Mouse (Mus musculus): ENCODE measurements around the gene Mrps10. TPM values are rescaled to one million over a fixed set of nuclear protein-coding genes. Genes with fewer than 3 reads are reported as not detected.

The Mrps10 gene
- polyA plus RNA-seq, 1 experiment from 2014 or later: 83.8 TPM

GRCm38 (mm10) chr17:47333409-47333808 lies 35.3 kb upstream of the Mrps10 start:
- Histone ChIP-seq H3K27me3 (ENCODE audit: low read depth, poor library complexity, severe bottlenecking) (peaks cover 17% of the 10 kb centered on the region), H3K9me3 (replicated peaks) (no peaks in the 10 kb centered on the region), H3K4me3 (no peak overlapping the region), H3K4me1 (no peaks in the 10 kb centered on the region; the same call in 1 of the 2 replicates), H3K36me3 (peaks cover 54% of the 10 kb centered on the region), H3K27ac (replicated peaks) (no peak overlapping the region)
- WGBS: 24% methylated on average over 2 of the region's 2 CpGs
- no peak for DNase-seq (ENCODE audit: low spot score)

DNA sequence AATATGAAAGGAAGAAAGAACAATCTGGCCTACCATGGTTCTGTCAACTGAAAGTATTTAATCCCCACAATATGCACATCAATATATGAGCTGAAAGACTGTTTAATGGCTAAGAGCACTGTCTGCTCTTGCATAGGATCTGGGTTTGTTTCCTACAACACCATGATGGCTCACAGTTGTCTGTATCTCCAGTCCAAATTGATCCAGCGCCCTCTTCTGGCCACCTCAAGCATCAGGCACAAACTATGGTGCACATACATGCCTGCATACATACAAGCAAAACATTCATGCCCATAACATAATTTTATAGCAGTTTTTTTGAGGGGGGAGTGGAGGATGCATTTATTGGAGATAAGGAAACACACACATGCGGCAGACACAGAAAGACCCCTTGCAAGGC lies 25.6 kb upstream of the Mrps10 start:
- peaks cover 15% of the 10 kb centered on the region for H3K9me3 ChIP-seq (replicated peaks)
- H3K27ac ChIP-seq (replicated peaks): no peak overlapping the region
- WGBS: 84% methylated on average over 2 of the region's 2 CpGs
- no peak overlapping the region for H3K4me3 ChIP-seq
- no peaks in the 10 kb centered on the region for H3K4me1 ChIP-seq
- H3K27me3 ChIP-seq (ENCODE audit: low read depth, poor library complexity, severe bottlenecking): no peaks in the 10 kb centered on the region
- peaks cover 91% of the 10 kb centered on the region for H3K36me3 ChIP-seq
- DNase-seq (ENCODE audit: low spot score): no peak

DNA sequence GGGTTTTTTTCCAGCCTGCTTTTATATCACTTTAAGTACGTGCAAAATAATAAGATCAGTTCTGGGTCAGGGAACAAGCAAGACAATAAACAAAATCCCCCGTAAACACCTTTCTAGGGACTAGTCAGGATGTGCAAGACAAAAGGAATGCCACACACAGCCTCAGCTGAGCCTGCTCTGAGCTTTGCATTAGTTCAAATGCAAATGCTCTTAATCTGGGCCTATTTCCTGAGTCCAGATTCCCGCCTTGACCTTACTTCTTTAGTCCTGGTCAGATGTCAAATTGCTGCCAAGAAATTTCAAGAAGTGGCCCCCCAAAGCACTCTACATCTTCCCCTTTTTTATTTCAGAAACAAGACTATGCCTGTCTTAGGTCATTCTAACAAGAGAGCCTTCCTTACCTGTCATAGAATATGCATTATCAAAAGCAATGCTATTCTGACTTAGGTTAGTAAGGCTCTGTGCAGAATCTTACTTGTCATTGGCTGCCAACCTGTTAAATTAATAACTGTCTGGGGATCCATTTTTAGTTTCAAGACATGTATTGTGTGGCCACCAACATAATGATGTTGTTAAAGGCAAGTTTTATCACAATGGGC lies 18.9 kb upstream of the Mrps10 start:
- no peak for DNase-seq (ENCODE audit: low spot score)
- H3K4me3 ChIP-seq: no peak overlapping the region
- peaks cover 37% of the 10 kb centered on the region for H3K9me3 ChIP-seq (replicated peaks)
- no peaks in the 10 kb centered on the region for H3K4me1 ChIP-seq
- no peaks in the 10 kb centered on the region for H3K27me3 ChIP-seq (ENCODE audit: low read depth, poor library complexity, severe bottlenecking)
- peaks cover 95% of the 10 kb centered on the region for H3K36me3 ChIP-seq
- no peak overlapping the region for H3K27ac ChIP-seq (replicated peaks)
- 78% methylated on average over 3 of the region's 3 CpGs for WGBS

GRCm38 (mm10) chr17:47359964-47360363 lies 8.7 kb upstream of the Mrps10 start:
- WGBS: 49% methylated on average over 6 of the region's 6 CpGs
- Histone ChIP-seq H3K27me3 (ENCODE audit: low read depth, poor library complexity, severe bottlenecking) (peaks cover 7% of the 10 kb centered on the region; the same call in 1 of the 2 replicates), H3K9me3 (replicated peaks) (no peaks in the 10 kb centered on the region), H3K36me3 (peaks cover 49% of the 10 kb centered on the region), H3K4me1 (no peaks in the 10 kb centered on the region), H3K4me3 (no peak overlapping the region), H3K27ac (replicated peaks) (no peak overlapping the region)
- DNase-seq (ENCODE audit: low spot score): peak; percentile 34

DNA sequence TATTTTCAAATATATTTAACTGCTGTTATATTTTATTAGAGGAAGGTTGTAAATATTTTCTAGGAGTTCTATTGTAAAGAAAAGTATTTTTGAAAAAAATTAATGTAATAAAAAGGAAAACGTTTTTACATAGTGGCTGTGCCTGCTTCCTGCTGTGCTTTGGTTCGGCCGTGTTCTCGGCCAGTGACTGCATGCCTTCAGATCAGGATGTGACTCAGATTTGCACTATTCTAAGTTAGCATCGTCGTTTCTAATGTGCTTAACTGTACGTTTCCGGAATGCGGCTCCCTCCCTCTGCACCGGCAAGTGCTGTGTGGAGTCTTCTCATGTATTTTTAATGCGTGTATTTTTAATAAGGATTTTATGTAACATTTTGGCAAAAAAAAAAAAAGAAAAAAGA lies 7.3 kb upstream of the Mrps10 start:
- H3K9me3 ChIP-seq (replicated peaks): no peaks in the 10 kb centered on the region
- DNase-seq (ENCODE audit: low spot score): no peak
- H3K27ac ChIP-seq (replicated peaks): no peak overlapping the region
- peaks cover 36% of the 10 kb centered on the region for H3K36me3 ChIP-seq
- peaks cover 20% of the 10 kb centered on the region for H3K27me3 ChIP-seq (ENCODE audit: low read depth, poor library complexity, severe bottlenecking)
- WGBS: 88% methylated on average over 11 of the region's 11 CpGs
- no peak overlapping the region for H3K4me3 ChIP-seq
- no peaks in the 10 kb centered on the region for H3K4me1 ChIP-seq

- Histone ChIP-seq H3K27ac (replicated peaks) (peak overlapping the region; percentile 78), H3K4me1 (peaks cover 25% of the 10 kb centered on the region), H3K9me3 (replicated peaks) (no peaks in the 10 kb centered on the region), H3K27me3 (ENCODE audit: low read depth, poor library complexity, severe bottlenecking) (peaks cover 34% of the 10 kb centered on the region), H3K4me3 (peak overlapping the region; percentile 85), H3K36me3 (peaks cover 21% of the 10 kb centered on the region)
- WGBS: 2% methylated on average over 20 of the region's 20 CpGs
- no peak for DNase-seq (ENCODE audit: low spot score)
Measured at GRCm38 (mm10) chr17:47369087-47369443, 378 bp downstream of the Mrps10 start.

- 16% methylated on average over 4 of the region's 4 CpGs for WGBS
Measured at GRCm38 (mm10) chr17:47371451-47371850, 2.8 kb downstream of the Mrps10 start.

DNA sequence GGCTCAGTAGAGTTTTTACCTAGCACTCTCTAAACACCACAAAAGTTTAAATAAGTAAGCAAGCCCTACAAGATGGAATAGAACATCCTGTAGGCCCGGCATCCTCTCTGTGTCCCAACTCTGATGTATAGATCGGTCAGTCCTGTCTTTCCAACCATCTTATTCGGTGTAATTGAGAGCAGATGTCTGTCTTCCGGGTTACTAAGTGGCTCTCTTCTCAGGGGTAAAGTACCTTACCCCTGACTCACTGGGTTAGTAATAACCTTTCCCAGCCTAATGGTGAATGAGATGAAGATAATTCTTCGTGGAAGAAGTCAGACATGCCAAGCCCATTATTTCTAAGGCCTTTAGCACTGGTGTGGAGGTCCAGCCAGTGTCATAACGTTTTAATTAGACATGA lies 5.3 kb downstream of the Mrps10 start:
- DNase-seq (ENCODE audit: low spot score): no peak
- WGBS: 89% methylated on average over 6 of the region's 6 CpGs
- Histone ChIP-seq H3K27ac (replicated peaks) (no peak overlapping the region), H3K9me3 (replicated peaks) (no peaks in the 10 kb centered on the region), H3K4me1 (peaks cover 25% of the 10 kb centered on the region), H3K36me3 (peaks cover 69% of the 10 kb centered on the region), H3K27me3 (ENCODE audit: low read depth, poor library complexity, severe bottlenecking) (no peaks in the 10 kb centered on the region), H3K4me3 (no peak overlapping the region)

More at GRCm38 (mm10) chr17:47371451-47371850, 2.8 kb downstream of the Mrps10 start:
- Histone ChIP-seq H3K9me3 (replicated peaks) (no peaks in the 10 kb centered on the region), H3K4me3 (no peak overlapping the region), H3K27ac (replicated peaks) (no peak overlapping the region), H3K4me1 (peaks cover 25% of the 10 kb centered on the region), H3K27me3 (ENCODE audit: low read depth, poor library complexity, severe bottlenecking) (peaks cover 13% of the 10 kb centered on the region), H3K36me3 (peaks cover 45% of the 10 kb centered on the region)
- peak; percentile 65 for DNase-seq (ENCODE audit: low spot score)

DNA sequence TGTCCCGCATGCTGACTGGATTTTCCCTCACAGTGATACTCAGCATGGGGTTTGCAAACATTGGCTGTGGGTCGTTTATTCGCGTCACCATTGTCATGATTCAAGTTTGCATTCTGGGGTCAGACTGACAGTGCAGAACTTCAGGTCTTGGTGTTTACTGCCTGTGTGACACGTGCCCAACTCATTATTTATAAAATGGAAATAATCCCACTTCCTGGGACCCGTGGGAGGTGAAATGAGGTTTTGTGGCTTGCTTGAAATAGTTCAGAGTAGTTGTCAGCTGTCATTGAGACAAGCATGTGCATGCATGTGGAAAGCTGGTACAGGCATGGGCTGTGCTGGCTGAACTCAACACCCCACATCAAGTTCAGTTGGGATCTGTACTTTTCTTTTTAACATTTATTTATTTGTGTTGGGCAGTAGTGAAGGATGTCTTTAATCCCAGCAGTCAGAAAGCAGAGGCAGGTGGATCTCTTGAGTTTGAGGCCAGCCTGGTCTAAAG lies 8.1 kb downstream of the Mrps10 start:
- WGBS: 94% methylated on average over 6 of the region's 6 CpGs
- no peak for DNase-seq (ENCODE audit: low spot score)
- Histone ChIP-seq H3K4me1 (peaks cover 10% of the 10 kb centered on the region), H3K9me3 (replicated peaks) (no peaks in the 10 kb centered on the region), H3K27me3 (ENCODE audit: low read depth, poor library complexity, severe bottlenecking) (no peaks in the 10 kb centered on the region), H3K4me3 (no peak overlapping the region), H3K36me3 (peaks cover 92% of the 10 kb centered on the region), H3K27ac (replicated peaks) (no peak overlapping the region)

DNA sequence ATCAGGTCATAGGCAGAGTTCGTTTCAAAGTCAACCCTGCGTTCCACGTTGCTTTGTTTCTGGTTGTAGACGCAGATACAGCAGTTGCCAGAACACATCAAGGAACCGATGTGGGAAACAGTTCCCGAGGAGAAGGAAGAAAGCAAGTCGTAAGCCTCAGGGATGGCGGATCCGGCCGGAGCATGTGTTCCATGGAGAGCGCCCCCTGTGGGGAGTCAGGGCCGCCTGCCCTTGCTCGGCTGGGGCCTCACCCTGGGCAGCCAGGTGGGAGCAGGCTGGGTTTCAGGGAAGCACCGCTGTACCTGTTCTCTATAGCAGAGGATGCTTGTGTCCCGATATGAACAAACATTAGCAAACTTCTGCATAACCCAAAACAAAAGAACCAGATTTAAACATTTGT lies 9.4 kb downstream of the Mrps10 start:
- H3K36me3 ChIP-seq: peaks cover 80% of the 10 kb centered on the region

GRCm38 (mm10) chr17:47381917-47382316 lies 13.2 kb downstream of the Mrps10 start:
- no peak for DNase-seq (ENCODE audit: low spot score)
- peak overlapping the region; percentile 59; the same call in 1 of the 2 replicates for H3K27ac ChIP-seq (replicated peaks)
- H3K36me3 ChIP-seq: peaks cover 54% of the 10 kb centered on the region
- no peak overlapping the region for H3K4me3 ChIP-seq
- H3K27me3 ChIP-seq (ENCODE audit: low read depth, poor library complexity, severe bottlenecking): no peaks in the 10 kb centered on the region
- 68% methylated on average over 11 of the region's 11 CpGs for WGBS
- H3K4me1 ChIP-seq: peaks cover 26% of the 10 kb centered on the region
- peaks cover 10% of the 10 kb centered on the region; the same call in 1 of the 2 replicates for H3K9me3 ChIP-seq (replicated peaks)

More for the DNA sequence above, 9.4 kb downstream of the Mrps10 start:
- Histone ChIP-seq H3K27ac (replicated peaks) (no peak overlapping the region), H3K27me3 (ENCODE audit: low read depth, poor library complexity, severe bottlenecking) (no peaks in the 10 kb centered on the region), H3K9me3 (replicated peaks) (no peaks in the 10 kb centered on the region), H3K4me1 (peaks cover 14% of the 10 kb centered on the region), H3K4me3 (no peak overlapping the region)
- DNase-seq (ENCODE audit: low spot score): no peak
- 84% methylated on average over 15 of the region's 15 CpGs for WGBS

GRCm38 (mm10) chr17:47383266-47383665 lies 14.6 kb downstream of the Mrps10 start:
- H3K36me3 ChIP-seq: peaks cover 41% of the 10 kb centered on the region
- WGBS: 91% methylated on average over 4 of the region's 4 CpGs
- H3K9me3 ChIP-seq (replicated peaks): peaks cover 10% of the 10 kb centered on the region; the same call in 1 of the 2 replicates
- no peak overlapping the region for H3K27ac ChIP-seq (replicated peaks)
- H3K4me1 ChIP-seq: peaks cover 26% of the 10 kb centered on the region
- H3K27me3 ChIP-seq (ENCODE audit: low read depth, poor library complexity, severe bottlenecking): no peaks in the 10 kb centered on the region
- no peak for DNase-seq (ENCODE audit: low spot score)
- no peak overlapping the region for H3K4me3 ChIP-seq

GRCm38 (mm10) chr17:47384064-47384463 lies 15.4 kb downstream of the Mrps10 start:
- peaks cover 26% of the 10 kb centered on the region for H3K4me1 ChIP-seq
- no peaks in the 10 kb centered on the region for H3K27me3 ChIP-seq (ENCODE audit: low read depth, poor library complexity, severe bottlenecking)
- 94% methylated on average over 3 of the region's 3 CpGs for WGBS
- H3K27ac ChIP-seq (replicated peaks): no peak overlapping the region
- H3K9me3 ChIP-seq (replicated peaks): peaks cover 10% of the 10 kb centered on the region; the same call in 1 of the 2 replicates
- no peak for DNase-seq (ENCODE audit: low spot score)
- H3K4me3 ChIP-seq: no peak overlapping the region
- peaks cover 33% of the 10 kb centered on the region for H3K36me3 ChIP-seq
